Mouse (Mus musculus) lung, adult 2 months (tissue): ENCODE measurements at regions not wholly inside any gene's neighbourhood (a gene's known extent, or its start where the extent isn't known, plus 50 kb on each side); places are given as distances from the start of the nearest gene placed in this dataset.

Experiments used
- CTCF ChIP-seq: fragments of 200-500 bp; IDR thresholded peaks from 2 replicates; pipeline ENCODE4 v1.5.1; 2011; ENCODE audit warnings: mild to moderate bottlenecking, low read length, control low read depth; ENCODE audit not compliant: insufficient read depth
- POLR2A ChIP-seq: fragments of 200-500 bp; IDR thresholded peaks from 2 replicates; pipeline ENCODE4 v1.6.1; 2011; ENCODE audit warnings: low read depth, mild to moderate bottlenecking, control low read depth, low read length, borderline replicate concordance; ENCODE audit errors: extremely low read depth

DNA sequence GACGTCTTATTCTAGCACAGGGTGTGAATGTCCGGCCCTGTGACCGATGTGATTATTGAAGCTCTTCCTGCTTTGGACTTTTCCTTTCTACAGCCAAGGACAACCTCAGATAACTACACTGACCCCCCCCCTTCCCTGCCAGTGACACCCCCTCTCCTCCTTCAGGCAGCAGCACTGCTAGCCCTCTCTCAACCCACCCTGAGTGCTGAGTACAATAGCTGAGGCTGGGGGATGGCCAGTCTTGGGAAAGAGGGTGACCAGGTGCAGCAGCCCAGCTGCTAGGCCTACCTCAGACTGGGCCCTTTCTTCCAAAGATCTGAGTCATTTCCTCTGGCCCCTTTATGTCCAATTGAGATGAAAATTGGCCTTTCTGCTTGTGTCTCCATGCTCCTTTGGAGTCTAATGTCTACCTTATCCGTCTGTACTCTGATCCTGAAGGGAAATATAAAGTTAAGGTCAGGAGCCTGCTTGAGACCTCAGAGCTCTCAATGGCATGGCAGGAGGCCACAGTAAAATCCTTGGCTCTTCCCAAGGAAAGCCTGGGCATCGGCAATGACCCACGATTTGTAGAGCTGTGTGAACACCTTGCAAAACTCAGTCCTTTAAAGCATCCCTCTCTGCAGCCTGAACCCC lies 73.7 kb downstream of the Barhl2 start:
- TF ChIP-seq CTCF (no peak), POLR2A (no peak)
